Mouse (Mus musculus) intestine, embryonic 14.5 days (tissue): ENCODE results near the gene Srsf3. TPM values are rescaled to one million over a fixed set of nuclear protein-coding genes. Genes with fewer than 3 reads are reported as not detected.
A peak's percentile ranks its signal among the peaks of the same experiment; 100 is the strongest.

Experiments
- ATAC-seq: fragments of 200-750 bp; cut with Nextera tagmentation; replicated peaks from 2 replicates; pipeline ENCODE4 v1.8.0; 2017; ENCODE audit warnings: low read depth, moderate number of reproducible peaks, moderate TSS enrichment, moderate library complexity; ENCODE audit not compliant: low FRiP score, low TSS enrichment
- DNase-seq: peaks from one replicate; pipeline ENCODE4 v3.0.0-alpha.2; 2018; ENCODE audit warnings: low spot score
- H3K27ac ChIP-seq: fragments of 300-500 bp; sonication (generic); 2 replicates; pipeline ENCODE4 v1.5.1; 2014; ENCODE audit warnings: low read depth, mild to moderate bottlenecking, control low read depth
- H3K27me3 ChIP-seq: fragments of 300-500 bp; sonication (generic); replicated peaks from 2 replicates; pipeline ENCODE4 v1.6.1; 2014; ENCODE audit warnings: low read length, control low read depth; ENCODE audit not compliant: control insufficient read depth, insufficient read depth
- H3K36me3 ChIP-seq: fragments of 300-500 bp; sonication (generic); 2 replicates; pipeline ENCODE4 v1.6.1; 2014; ENCODE audit warnings: low read length, control low read depth; ENCODE audit not compliant: control insufficient read depth, insufficient read depth
- H3K4me1 ChIP-seq: fragments of 300-500 bp; sonication (generic); replicated peaks from 2 replicates; pipeline ENCODE4 v1.6.1; 2014; ENCODE audit warnings: low read length, control low read depth, mixed read lengths; ENCODE audit not compliant: control insufficient read depth, insufficient read depth
- H3K4me2 ChIP-seq: fragments of 300-500 bp; sonication (generic); 2 replicates; pipeline ENCODE4 v1.6.1; 2014; ENCODE audit warnings: low read length
- H3K4me3 ChIP-seq: fragments of 300-500 bp; sonication (generic); 2 replicates; pipeline ENCODE4 v1.5.1; 2014; ENCODE audit warnings: low read depth, low read length, control low read depth, mixed read lengths
- H3K9ac ChIP-seq: fragments of 300-500 bp; sonication (generic); 2 replicates; pipeline ENCODE4 v1.6.1; 2014; ENCODE audit warnings: mild to moderate bottlenecking, low read length
- H3K9me3 ChIP-seq: fragments of 300-500 bp; sonication (generic); 2 replicates; pipeline ENCODE4 v1.6.1; 2016; ENCODE audit warnings: low read length, control low read depth; ENCODE audit not compliant: control insufficient read depth
- WGBS: fragments of 180-500 bp; shearing (Covaris S2); extraction: QIAGEN DNeasy Blood & Tissue Kit; methylation state at CpG from one replicate; pipeline ENCODE4 v1.1.7; 2014; 5-methylcytosine and 5-hydroxymethylcytosine counted together
- polyA plus RNA-seq: library from polyadenylated mRNA; unstranded; fragments of >200 nt; fragmentation: Nextera tagmentation; extraction: Ambion mirVana; gene quantifications from 2 replicates; pipeline ENCODE4 v1.2.1, GENCODE M21; 2014

Srsf3 gene
- 585 and 647 TPM in 2 replicates for polyA plus RNA-seq

DNA sequence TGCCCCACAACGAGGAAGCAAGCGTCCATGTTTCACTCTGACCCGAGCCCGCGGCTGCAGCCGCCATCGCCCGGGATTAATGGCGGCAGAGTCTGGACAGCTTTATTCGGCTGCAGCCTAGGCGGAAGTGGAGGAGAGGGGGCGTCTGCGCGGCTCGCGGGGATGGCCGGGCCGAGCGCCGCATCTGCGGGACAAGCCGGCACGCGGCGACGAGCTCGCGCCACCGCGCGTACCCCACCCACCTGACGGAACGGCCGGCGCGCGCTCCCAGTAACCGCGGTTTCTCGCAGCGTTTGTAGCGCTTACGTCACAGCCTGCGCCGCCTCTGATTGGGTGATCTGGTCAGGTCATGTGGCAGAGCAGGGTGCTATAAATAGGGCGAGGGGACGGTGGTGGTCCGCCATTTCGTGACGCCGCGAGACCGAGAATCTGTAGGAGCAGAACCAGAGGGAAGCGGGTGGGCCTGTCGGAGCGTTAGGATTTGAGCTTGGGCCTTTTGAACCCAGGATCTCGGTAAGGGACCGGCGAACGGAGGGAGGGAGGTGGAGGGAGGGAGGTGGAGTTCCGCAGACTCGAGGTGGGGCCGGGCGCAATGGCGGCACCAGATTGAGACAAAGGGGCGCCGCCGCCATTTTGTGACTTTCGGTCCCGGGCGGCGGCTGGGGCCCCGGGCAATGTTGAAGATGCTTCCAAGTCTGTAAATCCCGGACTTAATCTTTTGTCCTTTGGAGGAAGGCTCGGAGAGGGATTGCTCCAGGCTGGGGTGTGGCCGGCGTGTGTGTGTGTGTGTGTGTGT, at the start of gene Srsf3:
Gene Srsf3, plus strand, starts transcription at position 355 of the 796 bp plus-strand sequence.
- Histone ChIP-seq H3K27me3 (no peaks in the 10 kb centered on the region), H3K4me2 (peak within 1 kb of the TSS; percentile 99), H3K4me1 (peaks cover 19% of the 10 kb centered on the region), H3K36me3 (peaks cover 22% of the 10 kb centered on the region), H3K27ac (peak within 1 kb of the TSS; percentile 99), H3K9ac (peak within 1 kb of the TSS; percentile 99), H3K9me3 (no peaks in the 10 kb centered on the region), H3K4me3 (peak within 1 kb of the TSS; percentile 100)
- DNase-seq (peak; percentile 100), ATAC-seq (peak; percentile 96)
- WGBS = under 1% methylated on average over 77 of the region's 77 CpGs

DNA sequence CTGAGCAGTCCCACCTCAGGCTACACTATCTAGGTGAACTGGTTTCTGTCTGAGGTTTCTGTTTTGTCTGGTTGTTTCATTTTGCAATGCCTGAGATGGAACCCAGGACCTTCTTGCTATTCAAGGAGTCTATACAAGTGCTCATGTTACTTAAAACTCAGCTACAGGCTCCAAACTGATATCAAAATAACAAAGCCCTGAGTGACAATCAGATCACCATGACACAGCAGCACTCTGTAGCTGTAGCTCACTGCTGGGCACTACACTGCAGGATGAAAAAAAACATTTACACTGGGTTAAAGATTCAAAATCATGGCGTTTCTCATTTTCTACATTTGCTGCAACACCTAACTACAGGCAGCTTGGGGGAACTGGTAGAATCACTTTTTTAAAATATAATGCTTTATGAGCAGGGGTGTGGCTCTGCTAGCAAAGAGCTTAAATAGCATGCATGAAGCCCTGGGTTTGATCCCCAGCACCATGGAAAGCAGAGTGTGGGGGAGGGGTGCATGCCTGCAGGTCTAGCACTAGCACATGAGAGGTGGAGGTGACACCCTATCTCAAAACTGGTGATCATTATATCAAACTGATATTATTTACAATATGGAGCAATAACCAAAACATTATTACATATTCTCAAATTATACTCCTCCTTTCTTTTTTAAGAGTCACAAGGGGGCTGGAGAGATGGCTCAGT, 47.6 kb upstream of the Srsf3 start:
- Histone ChIP-seq H3K9me3 (no peaks in the 10 kb centered on the region), H3K36me3 (peaks cover 90% of the 10 kb centered on the region), H3K4me3 (no peak overlapping the region), H3K9ac (no peak overlapping the region), H3K27me3 (no peaks in the 10 kb centered on the region), H3K4me2 (no peak overlapping the region), H3K4me1 (0 out of 2 replicates have a peak, but pooled peaks cover 3% of the 10 kb centered on the region), H3K27ac (no peak overlapping the region)
- ATAC-seq = no peak
- WGBS = 89% methylated on average over 1 of the region's 1 CpGs
- no peak for DNase-seq

DNA sequence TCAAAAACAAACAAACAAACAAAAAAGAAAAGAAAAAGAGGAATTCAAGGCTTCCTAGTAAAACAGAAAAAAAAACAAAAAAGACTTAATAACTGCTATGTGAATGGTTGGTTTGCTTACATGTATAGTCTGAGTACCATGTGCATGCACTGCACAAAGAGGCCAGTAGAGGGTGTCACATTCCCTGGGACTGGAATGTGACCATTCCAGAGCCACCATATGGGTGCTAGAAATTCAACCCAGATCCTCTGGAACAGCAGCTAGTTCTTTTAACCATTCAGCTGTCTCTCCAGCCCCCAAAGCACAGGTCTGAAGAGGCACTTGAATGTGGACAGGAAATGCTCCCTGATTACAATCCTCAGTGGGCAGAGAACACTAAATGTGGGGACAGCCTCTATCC, 45.6 kb upstream of the Srsf3 start:
- Histone ChIP-seq H3K4me3 (no peak overlapping the region), H3K9ac (no peak overlapping the region), H3K4me2 (no peak overlapping the region), H3K27ac (no peak overlapping the region), H3K4me1 (0 out of 2 replicates have a peak, but pooled peaks cover 3% of the 10 kb centered on the region), H3K36me3 (peaks cover 89% of the 10 kb centered on the region), H3K27me3 (no peaks in the 10 kb centered on the region), H3K9me3 (no peaks in the 10 kb centered on the region)
- ATAC-seq = no peak
- no peak for DNase-seq

DNA sequence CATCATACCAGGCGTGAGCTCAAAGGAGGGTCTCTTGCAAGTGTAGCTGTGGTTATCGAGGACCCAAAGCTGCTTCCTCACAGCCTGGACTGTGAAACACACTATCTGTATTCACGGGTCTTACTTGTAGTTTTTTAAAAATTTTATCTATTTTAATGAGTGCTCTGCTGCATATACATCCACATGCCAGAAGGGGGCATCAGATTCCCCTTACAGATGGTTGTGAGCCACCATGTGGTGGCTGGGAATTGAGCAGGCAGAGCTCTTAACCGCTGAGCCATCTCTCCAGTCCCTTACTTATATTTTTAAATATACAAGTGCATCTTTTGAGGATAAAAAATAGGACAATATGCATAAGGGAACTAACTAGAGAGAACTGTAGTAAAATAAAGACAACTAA, 44.7 kb upstream of the Srsf3 start:
- Histone ChIP-seq H3K4me3 (no peak overlapping the region), H3K36me3 (peaks cover 80% of the 10 kb centered on the region), H3K9me3 (no peaks in the 10 kb centered on the region), H3K27ac (no peak overlapping the region), H3K4me1 (0 out of 2 replicates have a peak, but pooled peaks cover 3% of the 10 kb centered on the region), H3K27me3 (no peaks in the 10 kb centered on the region), H3K9ac (no peak overlapping the region), H3K4me2 (no peak overlapping the region)
- DNase-seq (no peak), ATAC-seq (no peak)
- WGBS = 75% methylated on average over 4 of the region's 4 CpGs

DNA sequence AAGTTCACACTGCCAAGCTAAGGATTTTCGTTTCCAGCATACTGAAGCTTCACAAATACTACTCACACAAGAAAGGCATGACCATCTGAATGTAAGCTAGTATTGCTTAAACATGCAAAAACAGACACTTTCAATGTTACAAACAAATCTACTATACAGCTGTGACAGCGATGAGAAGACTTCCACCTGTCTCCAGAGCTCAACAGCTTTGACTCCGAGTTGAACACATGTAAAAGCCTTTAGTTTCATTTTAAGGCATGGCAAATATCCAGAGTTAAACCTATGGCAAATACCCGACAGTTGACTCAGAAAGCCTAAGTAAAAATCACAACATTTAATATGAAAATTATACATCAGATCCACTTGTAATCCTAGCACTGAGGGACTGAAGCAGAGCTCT, 44.1 kb upstream of the Srsf3 start:
- Histone ChIP-seq H3K9ac (no peak overlapping the region), H3K4me2 (no peak overlapping the region), H3K27me3 (no peaks in the 10 kb centered on the region), H3K27ac (no peak overlapping the region), H3K9me3 (no peaks in the 10 kb centered on the region), H3K4me1 (no peaks in the 10 kb centered on the region), H3K4me3 (no peak overlapping the region), H3K36me3 (peaks cover 74% of the 10 kb centered on the region)
- WGBS = 69% methylated on average over 4 of the region's 4 CpGs
- ATAC-seq = no peak
- no peak for DNase-seq

DNA sequence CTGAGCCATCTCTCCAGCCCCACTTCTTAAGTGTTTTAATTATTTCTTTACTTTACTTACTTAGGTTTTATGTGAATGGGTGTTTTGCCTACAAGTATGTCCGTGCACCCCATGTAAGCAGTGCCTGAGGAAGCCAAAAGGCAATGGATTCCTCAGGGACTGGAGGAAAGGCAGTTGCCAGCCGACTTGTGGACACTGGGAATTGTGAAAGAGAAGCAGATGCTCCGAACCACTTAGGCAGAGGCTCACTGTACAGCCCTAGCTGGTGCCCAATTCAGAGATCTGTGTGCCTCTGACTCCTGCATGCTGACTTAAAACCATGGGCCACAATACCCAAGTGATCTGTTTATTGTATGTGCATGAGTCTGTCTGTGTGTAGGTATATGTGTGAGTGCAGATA, 43.4 kb upstream of the Srsf3 start:
- H3K36me3 ChIP-seq = peaks cover 67% of the 10 kb centered on the region
- no peak overlapping the region for H3K27ac ChIP-seq
- H3K4me3 ChIP-seq = no peak overlapping the region
- ATAC-seq (no peak), DNase-seq (no peak)
- no peaks in the 10 kb centered on the region for H3K9me3 ChIP-seq
- 85% methylated on average over 3 of the region's 3 CpGs for WGBS
- H3K4me2 ChIP-seq = no peak overlapping the region
- no peaks in the 10 kb centered on the region for H3K4me1 ChIP-seq
- H3K27me3 ChIP-seq = no peaks in the 10 kb centered on the region
- H3K9ac ChIP-seq = no peak overlapping the region

DNA sequence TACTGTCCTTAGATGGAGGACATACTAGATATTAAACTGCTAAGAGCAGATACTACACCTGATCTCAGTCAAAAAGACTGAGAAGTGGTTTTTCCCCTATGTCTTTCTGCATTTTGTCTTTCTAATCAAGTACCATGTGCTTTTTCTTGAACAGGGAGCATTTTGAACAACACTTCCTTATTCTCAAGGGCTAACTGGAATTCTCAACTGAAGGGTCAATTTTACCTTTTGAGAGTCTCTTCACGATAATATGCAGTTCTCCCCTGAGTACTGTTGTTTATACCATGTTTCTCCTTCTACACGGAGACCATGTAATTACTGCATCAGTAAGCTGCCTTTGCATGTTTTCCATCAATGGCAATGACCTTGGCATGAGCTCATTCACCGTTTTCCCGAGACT, 42.4 kb upstream of the Srsf3 start:
- Histone ChIP-seq H3K9me3 (no peaks in the 10 kb centered on the region), H3K9ac (no peak overlapping the region), H3K4me3 (no peak overlapping the region), H3K4me1 (no peaks in the 10 kb centered on the region), H3K27ac (no peak overlapping the region), H3K36me3 (peaks cover 66% of the 10 kb centered on the region), H3K27me3 (no peaks in the 10 kb centered on the region), H3K4me2 (no peak overlapping the region)
- 75% methylated on average over 4 of the region's 4 CpGs for WGBS
- ATAC-seq (no peak), DNase-seq (no peak)

DNA sequence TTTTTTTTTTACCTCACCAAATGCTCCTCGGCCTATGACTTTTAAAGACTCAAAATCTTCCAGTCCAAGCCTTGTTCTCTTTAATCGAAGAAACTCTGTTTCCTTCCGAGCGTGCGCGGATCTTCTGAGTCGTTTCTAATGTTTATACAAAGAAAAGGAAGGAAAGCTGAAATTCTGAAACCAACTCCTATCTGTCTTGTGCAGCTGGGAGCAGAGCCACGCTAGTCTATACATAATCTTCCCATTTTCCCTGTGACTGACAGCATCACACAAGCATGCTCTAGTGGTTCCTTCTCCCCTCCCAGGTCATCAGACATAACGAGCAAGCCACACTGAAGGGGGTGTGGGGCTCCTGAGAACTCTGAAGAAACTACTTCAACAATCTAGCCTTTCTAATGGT, 41.1 kb upstream of the Srsf3 start:
- DNase-seq (no peak), ATAC-seq (no peak)
- Histone ChIP-seq H3K27ac (no peak overlapping the region), H3K4me3 (no peak overlapping the region), H3K4me2 (no peak overlapping the region), H3K27me3 (no peaks in the 10 kb centered on the region), H3K9me3 (no peaks in the 10 kb centered on the region), H3K36me3 (peaks cover 64% of the 10 kb centered on the region), H3K9ac (no peak overlapping the region), H3K4me1 (no peaks in the 10 kb centered on the region)
- WGBS = 67% methylated on average over 9 of the region's 9 CpGs
